Mouse (Mus musculus): Measurements from ENCODE around the gene C1qtnf5.

C1qtnf5 gene

GRCm38 (mm10) chr9:44130034-44130433 is 23.0 kb downstream of the C1qtnf5 start:
- in situ Hi-C loops (cut with MboI, MseI): no loop called here

GRCm38 (mm10) chr9:44130581-44131275 is 23.7 kb downstream of the C1qtnf5 start:
- in situ Hi-C loops (cut with MboI, MseI): no loop called here

GRCm38 (mm10) chr9:44131276-44131590 is 24.2 kb downstream of the C1qtnf5 start:
- in situ Hi-C loops (cut with MboI, MseI): no loop called here

GRCm38 (mm10) chr9:44132200-44132599 is 25.2 kb downstream of the C1qtnf5 start:
- in situ Hi-C loops (cut with MboI, MseI): no loop called here

- in situ Hi-C loops (cut with MboI, MseI): no loop called here
Observed at GRCm38 (mm10) chr9:44133287-44133686, 26.2 kb downstream of the C1qtnf5 start.

- in situ Hi-C loops (cut with MboI, MseI): no loop called here
Observed at GRCm38 (mm10) chr9:44134101-44134850, 27.2 kb downstream of the C1qtnf5 start, which contains the start of gene Mcam. Gene Mcam, plus strand, starts transcription at chr9:44134469.

- in situ Hi-C loops (cut with MboI, MseI): no loop called here
Observed at GRCm38 (mm10) chr9:44134851-44135730, 28.0 kb downstream of the C1qtnf5 start.

GRCm38 (mm10) chr9:44135731-44136411 is 28.8 kb downstream of the C1qtnf5 start:
- in situ Hi-C loops (cut with MboI, MseI): no loop called here

GRCm38 (mm10) chr9:44137846-44138245 is 30.8 kb downstream of the C1qtnf5 start:
- in situ Hi-C loops (cut with MboI, MseI): no loop called here

- in situ Hi-C loops (cut with MboI, MseI): no loop called here
Observed at GRCm38 (mm10) chr9:44141951-44142350, 34.9 kb downstream of the C1qtnf5 start.

- in situ Hi-C loops (cut with MboI, MseI): no loop called here
Observed at GRCm38 (mm10) chr9:44143421-44143820, 36.4 kb downstream of the C1qtnf5 start.

- in situ Hi-C loops (cut with MboI, MseI): no loop called here
Observed at GRCm38 (mm10) chr9:44144023-44144717, 37.1 kb downstream of the C1qtnf5 start.

- in situ Hi-C loops (cut with MboI, MseI): no loop called here
Observed at GRCm38 (mm10) chr9:44144718-44145060, 37.6 kb downstream of the C1qtnf5 start.

GRCm38 (mm10) chr9:44147290-44147689 is 40.2 kb downstream of the C1qtnf5 start:
- in situ Hi-C loops (cut with MboI, MseI): no loop called here
